Mouse (Mus musculus) spleen, adult 12 weeks (tissue): ENCODE results near the gene Ugt1a9.
"Not testable (repeated sequence)": the region's sequence is repeated elsewhere in the genome, so short reads cannot be mapped to it uniquely, and the experiment has no call there.

ENCODE experiments used
- DNase-seq: peaks from one replicate; pipeline ENCODE4 v3.0.0; 2022; ENCODE audit warnings: low spot score

The Ugt1a9 gene

DNA sequence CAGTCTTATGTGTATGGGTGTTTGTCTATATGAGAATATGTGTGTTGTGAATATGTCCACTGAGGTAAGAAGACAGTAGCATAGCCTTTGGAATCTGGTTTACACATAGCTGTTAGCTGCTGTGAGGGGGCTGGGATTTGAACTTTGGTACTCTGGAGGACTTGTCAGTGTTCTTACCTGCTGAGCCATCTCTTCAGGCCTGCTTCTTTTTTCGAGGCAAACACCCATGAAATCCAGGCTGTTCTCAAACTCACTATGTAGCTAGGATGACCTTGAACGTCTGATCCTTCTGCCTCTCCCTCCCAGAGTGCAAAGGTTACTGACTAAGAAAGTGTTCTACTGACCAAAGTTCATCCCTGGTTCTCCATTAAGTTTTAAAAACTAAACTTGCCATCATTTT lies 35.1 kb downstream of the Ugt1a9 start:
- no peak for DNase-seq

DNA sequence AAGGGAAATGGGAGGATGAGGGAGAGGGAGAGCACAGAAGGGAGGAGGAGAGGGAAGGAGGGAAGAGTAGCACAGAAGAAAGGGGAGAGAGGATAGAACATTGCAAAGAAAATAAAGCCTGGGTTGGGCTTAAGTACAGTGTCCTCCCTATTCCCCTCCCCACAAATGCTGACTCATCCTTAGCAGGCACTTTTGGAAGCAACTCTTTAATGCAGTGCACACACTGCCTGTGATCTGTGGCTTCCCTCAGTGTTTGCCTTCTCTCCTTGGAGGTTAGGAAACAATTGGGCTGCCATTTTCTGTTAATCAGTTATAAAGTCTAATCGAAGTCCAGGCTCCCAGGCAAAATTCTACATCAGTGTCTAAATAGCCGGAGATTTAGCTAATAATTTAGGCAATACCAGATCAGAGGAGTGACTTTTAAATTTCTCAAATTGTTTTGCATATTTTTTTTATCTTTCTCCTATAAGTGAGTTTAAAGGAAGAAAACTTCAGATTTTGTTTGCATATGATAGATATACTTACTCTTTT lies 38.5 kb downstream of the Ugt1a9 start:
- not testable (repeated sequence) for DNase-seq

DNA sequence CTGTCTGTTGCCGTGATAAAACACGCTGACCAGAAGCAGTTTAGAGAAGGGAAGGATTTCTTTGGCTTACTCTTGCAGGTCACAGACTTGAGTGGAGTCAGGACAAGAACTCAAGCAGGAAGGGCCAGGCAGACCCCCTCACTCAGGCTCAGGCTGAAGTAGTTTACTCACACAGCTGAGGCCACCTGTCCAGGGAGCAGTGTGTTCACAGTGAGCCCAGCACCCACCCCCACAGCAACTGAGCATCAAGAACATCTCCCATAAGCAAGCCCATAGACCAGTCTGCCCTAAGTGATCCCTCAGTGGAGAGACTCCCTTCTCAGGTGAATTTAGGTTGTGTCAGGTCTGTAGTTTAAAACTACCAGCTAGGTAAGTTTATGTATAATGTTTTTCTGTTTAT lies 39.0 kb downstream of the Ugt1a9 start:
- not testable (repeated sequence) for DNase-seq

DNA sequence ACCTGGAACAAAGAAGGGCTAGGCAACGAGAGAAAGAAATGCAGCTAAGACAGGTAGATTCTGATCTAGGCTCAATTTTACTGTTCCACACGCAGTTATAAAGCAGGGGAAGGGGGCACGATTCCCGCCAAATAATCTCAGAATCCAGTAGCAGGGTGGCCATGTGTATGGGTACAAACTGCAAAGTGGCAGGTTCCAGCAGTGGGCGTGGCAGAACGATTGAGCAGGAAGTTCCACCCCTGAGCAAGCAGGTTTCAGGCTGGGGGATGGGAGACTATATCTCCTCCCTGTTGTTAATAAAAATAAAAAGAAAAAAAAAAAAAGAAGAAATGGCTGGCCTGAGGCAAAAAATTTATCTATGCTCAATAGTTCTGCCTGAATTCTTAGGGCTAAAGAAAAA lies 42.2 kb downstream of the Ugt1a9 start:
- DNase-seq, result not testable (repeated sequence)

DNA sequence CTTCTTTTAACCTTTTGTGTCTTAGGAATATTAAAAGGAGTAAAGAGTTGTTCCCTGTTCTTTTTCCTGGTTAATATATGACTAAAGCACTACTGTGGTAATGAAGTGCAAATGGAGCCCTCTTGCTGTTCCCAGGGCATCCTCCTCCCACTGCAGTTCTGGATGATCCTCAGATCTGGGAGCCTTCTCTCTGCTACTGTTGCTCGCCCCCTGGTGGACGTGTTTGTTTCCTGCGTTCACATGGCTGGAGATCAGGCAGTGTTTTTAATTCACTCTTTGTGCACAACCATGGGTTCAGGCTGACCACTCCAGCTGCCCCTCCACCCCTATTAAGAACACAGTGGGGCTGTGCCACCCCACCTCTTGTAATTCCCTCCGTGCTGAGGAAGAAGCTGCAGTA lies 50.0 kb downstream of the Ugt1a9 start:
- DNase-seq, result not testable (repeated sequence)

DNA sequence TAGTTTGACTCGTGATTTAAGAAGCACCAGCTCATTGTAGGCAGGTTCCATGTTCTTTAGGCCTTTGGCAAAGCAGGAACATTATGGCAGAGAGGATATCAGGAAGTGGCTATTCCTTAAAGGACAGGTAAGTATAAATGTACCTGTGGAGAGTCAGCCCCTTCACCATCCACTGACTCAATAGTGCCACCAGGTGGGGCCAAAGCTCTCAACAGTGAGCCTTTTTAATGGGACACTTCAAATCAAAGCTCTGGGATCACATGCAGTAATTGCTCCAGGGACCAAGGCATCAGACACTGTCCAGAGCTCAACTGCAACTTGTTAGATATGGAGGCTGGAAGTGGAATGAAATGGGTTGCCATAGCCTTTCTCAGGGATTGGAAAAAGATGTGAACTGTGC lies 50.9 kb downstream of the Ugt1a9 start:
- not testable (repeated sequence) for DNase-seq

DNA sequence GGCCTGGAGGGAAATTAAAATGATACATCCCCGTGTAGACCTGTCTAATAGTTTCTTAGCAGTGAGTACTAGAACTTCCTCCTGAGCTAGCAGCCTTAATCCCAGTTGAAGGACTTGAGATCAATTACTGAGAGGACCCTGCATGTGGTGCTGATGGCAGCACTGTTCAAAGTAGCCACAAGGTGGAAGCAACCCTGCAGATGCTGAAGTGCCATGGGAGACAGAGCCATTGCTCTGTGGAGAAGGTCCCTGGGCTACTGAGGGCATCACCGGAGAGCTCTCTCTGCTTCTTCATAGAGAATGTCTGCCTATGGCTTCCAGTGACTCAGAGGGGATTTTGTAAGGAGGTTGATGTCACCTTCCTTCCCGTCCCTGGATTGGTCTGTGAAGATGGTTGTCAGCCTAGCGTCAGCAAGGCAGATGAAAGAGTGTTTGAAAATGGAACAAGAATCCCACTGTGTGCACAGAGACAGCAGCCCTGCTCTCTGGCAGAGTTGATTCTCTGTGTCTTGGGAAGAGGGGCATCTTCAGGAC lies 55.3 kb downstream of the Ugt1a9 start:
- not testable (repeated sequence) for DNase-seq

DNA sequence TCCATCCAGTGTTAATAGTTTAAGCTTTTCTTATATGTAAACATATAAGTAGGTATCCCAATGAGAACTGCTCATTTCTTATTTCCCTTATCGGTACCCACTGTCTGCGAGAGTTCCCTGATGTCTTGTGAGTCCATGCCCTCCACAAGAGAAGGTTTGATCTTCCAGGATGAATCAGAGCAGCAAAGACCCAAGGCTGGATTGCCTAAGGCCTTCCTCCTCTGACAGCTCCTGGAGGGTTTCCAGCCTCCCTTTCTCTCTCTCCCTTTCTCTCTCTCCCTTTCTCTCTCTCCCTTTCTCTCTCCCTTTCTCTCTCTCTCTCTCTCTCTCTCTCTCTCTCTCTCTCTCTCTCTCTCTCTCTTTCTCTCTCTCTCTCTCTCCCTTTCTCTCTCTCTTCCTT lies 58.5 kb downstream of the Ugt1a9 start:
- DNase-seq, result not testable (repeated sequence)

DNA sequence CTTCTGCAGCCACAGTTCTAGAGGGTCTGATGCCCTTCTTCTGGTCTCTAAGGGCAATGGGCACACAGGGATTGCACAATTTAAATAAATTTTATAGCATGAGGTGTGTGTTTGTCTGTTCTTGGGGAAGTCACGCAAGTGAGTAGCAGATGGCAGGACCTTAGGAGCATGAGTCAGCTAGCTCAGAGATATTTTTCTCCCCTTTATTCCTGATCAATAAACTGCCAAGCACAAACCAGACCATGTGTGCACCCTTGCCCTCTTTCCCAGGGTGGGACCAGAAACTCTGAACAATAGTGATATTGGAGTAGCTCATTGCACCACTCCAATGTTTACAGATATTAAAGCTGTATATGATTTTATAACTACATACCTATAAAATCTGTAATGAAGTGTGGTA lies 59.6 kb downstream of the Ugt1a9 start:
- DNase-seq, result not testable (repeated sequence)

DNA sequence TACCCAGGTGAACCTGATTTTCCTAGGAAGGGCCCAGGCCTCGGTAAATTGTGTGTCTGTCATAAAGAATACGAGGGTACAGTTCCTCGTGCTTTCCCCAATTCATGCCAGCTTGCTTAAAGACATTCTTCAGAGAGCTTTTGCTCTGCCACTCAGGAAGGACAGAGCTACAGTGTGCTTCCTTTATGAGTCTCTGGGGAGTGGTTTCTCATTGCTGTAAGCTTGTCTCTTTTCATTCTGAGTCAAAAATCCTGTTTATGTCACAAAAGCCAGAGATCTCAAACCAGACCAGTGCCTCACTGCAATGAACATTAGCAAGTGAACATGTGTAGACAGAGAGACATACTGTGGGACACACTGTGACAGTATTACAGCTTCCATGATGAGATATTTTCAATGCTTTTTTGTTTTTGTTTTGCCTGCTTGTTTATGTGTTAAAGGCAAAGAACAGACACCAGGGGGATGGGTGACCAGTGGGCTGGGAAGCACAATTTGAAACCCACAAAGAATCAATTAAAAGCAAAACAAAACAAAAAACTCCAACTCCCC lies 63.4 kb downstream of the Ugt1a9 start:
- no peak for DNase-seq

DNA sequence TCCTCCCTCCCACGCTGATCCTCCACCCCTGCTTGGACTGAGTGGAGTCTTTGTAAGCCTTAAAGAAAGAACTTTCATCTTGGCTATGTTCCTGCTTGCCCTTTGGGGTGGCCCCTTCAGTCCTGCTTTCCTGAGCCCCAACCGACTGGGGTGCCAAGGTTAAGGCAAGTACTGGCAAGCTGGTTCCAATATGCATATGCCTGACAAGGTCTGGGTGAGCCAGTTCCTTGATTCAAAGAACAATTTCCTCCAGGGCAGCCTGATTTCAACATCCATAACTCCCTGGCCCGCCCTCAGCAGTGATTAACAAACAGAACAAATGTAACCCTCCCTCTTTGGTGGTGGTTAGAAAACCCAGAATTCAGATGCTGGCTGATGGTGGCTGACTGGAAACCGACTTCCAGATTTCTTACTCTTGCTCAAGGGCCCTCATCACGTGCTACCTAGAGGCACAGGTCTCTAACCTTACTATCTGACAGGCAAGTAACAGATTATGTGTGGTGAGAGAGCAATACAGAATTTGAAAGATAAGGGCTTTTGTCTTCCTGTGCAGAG lies 63.9 kb downstream of the Ugt1a9 start, which contains the start of gene Ugt1a6a:
TSS of gene Ugt1a6a (plus strand) at position 353 of the 555 bp plus-strand sequence.
- DNase-seq, result not testable (repeated sequence)

DNA sequence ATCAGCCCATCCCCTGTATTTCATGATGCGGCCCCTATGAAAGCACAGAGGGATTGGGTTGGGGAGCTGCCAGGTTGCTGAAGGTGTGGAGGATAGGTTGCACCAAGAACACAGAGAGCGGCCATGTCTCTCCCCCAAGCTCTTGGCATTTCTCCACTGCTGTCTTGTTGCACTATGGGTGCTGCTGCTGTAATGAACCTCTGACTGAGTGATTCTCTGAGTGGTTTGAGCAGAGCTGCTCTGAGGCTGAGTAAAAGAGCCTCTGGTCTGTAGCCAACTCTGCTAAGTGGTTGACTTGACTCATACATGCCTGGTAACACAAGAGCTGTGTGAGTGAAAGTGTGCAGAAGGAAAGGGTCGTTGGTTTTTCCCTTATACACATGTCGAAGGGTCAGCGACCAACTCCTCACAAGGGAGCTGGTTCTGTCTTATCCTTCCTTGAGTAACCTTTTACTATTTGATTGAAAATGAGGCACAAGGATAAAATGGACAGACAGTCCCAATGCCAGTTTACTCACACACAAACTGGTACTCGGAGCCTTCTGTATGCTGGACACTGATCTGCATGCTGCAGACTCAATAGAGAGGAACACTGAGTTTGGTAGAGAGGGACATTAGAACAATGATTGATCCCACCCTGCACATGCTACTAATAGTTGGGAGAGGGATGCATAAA lies 64.8 kb downstream of the Ugt1a9 start:
- DNase-seq, result not testable (repeated sequence)

DNA sequence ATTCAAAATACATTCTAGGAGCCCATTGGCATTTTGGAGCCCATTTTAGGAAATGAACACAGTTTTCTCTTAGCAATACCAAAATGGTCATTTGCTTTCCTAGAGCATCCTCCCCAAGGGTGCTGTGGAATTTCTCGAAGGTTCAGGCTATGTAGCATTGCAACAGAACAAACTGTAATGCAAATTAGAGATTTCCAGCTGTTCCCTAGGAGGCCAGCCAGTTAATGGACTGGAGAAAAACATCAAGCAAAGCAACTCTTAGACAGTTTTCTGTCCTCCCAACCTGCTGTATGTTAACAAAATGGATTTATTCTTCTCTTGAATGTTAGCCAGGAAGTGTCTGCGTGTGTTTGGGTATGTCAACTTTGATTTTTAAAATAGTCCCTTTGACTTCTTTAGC lies 66.0 kb downstream of the Ugt1a9 start:
- DNase-seq, result no peak

DNA sequence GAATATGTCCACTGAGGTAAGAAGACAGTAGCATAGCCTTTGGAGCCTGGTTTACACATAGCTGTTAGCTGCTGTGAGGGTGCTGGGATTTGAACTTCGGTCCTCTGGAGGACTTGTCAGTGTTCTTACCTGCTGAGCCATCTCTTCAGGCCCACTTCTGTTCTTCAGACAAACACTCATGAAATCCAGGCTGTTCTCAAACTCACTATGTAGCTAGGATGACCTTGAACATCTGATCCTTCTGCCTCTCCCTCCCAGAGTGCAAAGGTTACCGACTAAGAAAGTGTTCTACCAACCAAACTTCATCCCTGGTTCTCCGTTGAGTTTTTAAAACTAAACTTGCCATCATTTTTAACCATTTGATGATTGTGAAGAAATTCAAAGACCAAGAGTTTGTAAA lies 66.7 kb downstream of the Ugt1a9 start:
- no peak for DNase-seq

DNA sequence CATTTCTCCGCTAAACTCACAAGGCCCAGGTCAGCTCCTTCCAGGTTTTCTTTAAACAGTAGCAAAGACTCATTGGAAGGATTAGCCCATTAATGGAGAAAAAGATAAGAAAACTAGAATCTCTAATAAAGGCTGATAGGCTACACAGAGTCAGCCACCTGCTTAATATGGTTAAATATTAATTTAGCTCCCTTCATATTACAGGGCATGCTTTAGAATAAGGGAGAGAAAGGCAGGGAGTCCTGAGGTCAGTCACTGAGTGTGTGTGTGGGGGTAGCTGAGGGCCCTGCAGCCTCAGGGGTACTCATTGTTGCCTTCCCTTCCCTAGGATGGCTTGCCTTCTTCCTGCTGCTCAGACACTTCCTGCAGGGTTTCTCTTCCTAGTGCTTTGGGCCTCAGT lies 67.5 kb downstream of the Ugt1a9 start:
- DNase-seq, result no peak

DNA sequence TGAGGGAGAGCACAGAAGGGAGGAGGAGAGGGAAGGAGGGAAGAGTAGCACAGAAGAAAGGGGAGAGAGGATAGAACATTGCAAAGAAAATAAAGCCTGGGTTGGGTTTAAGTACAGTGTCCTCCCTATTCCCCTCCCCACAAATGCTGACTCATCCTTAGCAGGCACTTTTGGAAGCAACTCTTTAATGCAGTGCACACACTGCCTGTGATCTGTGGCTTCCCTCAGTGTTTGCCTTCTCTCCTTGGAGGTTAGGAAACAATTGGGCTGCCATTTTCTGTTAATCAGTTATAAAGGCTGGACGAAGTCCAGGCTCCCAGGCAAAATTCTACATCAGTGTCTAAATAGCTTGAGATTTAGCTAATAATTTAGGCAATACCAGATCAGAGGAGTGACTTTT lies 69.9 kb downstream of the Ugt1a9 start:
- not testable (repeated sequence) for DNase-seq

DNA sequence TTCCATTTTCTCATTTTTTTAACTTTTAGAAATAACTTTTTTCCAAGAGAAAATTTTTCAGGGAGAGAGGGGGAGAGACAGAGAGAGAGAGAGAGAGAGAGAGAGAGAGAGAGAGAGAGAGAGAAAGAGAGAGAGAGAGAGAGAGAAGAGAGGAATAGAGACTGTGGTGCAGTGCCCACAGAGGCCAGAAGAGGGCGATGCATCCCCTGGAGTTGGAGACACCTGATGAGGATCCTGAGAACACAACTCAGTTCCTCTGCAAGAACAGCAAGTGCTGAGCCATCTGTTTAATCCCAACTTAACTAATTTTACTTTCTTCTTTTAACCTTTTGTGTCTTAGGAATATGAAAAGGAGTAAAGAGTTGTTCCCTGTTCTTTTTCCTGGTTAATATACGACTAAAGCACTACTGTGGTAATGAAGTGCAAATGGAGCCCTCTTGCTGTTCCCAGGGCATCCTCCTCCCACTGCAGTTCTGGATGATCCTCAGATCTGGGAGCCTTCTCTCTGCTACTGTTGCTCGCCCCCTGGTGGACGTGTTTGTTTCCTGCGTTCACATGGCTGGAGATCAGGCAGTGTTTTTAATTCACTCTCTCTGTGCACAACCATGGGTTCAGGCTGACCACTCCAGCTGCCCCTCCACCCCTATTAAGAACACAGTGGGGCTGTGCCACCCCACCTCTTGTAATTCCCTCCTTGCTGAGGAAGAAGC lies 73.5 kb downstream of the Ugt1a9 start:
- DNase-seq, result not testable (repeated sequence)

DNA sequence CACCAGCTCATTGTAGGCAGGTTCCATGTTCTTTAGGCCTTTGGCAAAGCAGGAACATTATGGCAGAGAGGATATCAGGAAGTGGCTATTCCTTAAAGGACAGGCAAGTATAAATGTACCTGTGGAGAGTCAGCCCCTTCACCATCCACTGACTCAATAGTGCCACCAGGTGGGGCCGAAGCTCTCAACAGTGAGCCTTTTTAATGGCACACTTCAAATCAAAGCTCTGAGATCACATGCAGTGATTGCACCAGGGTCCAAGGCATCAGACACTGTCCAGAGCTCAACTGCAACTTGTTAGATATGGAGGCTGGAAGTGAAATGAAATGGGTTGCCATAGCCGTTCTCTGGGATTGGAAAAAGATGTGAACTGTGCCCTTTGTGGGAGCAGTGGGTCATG lies 74.7 kb downstream of the Ugt1a9 start:
- DNase-seq, result not testable (repeated sequence)

DNA sequence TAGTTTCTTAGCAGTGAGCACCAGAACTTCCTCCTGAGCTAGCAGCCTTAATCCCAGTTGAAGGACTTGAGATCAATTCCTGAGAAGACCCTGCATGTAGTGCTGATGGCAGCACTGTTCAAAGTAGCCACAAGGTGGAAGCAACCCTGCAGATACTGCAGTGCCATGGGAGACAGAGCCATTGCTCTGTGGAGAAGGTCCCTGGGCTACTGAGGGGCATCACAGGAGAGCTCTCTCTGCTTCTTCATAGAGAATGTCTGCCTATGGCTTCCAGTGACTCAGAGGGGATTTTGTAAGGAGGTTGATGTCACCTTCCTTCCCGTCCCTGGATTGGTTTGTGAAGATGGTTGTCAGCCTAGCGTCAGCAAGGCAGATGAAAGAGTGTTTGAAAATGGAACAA lies 79.5 kb downstream of the Ugt1a9 start:
- DNase-seq, result not testable (repeated sequence)

DNA sequence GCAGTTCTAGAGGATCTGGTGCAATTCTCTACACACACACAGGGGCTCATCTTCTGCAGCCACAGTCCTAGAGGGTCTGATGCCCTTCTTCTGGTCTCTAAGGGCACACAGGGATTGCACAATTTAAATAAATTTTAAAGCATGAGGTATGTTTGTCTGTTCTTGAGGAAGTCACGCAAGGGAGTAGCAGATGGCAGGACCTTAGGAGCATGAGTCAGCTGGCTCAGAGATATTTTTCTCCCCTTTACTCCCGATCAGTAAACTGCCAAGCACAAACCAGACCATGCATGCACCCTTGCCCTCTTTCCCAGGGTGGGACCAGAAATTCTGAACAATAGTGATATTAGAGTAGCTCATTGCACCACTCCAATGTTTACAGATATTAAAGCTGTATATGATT lies 87.8 kb downstream of the Ugt1a9 start:
- no peak for DNase-seq

DNA sequence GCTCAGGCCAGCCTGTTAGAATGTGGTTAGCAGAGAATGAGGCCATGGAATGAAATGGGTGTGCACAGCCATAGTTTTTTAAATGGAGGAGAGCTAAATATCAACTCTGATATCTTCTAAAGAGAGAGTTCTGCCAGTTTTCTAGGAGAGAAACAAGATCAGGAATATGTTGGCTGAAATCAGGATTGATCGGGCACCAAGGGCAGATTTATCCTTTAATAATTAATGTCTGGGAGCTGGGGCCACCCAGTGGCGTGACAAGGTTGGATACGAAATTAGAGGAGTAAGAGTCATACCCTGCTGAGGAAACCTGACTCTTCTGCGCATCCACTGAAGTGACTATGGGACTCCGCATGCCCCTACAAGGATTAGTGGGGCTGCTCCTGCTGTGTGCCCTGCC lies 95.1 kb downstream of the Ugt1a9 start, which contains the start of gene Ugt1a5:
TSS of gene Ugt1a5 (plus strand) at position 302 of the 400 bp plus-strand sequence.
- no peak for DNase-seq

DNA sequence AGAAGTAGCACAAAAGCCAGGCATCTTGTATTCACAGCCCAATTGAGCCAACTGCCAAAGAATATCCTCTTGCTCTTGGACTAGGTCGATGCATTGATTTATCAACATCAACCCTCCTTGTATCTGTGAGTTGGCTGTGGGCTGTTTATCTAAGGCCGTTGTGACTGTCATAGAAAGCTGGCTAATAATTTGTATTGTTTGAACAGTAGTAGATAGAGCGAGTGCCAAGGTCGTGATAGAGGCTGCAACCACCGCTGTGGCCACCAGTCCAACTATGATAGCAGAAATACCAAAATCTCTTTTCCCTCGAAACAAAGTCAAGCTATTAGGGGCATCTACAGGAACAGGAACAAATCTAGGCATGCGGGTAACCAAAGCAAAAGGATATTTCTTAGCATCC lies 101.6 kb downstream of the Ugt1a9 start:
- DNase-seq, result not testable (repeated sequence)
